Mouse (Mus musculus) liver, postnatal 0 days (tissue): ENCODE results near the gene Fermt3.

Experiments
- CTCF ChIP-seq: sonication (generic); IDR thresholded peaks from 2 replicates; pipeline ENCODE4 v1.5.1; 2016; ENCODE audit warnings: antibody characterized with exemption, low read depth
- EP300 ChIP-seq: IDR thresholded peaks from 2 replicates; pipeline ENCODE4 v1.6.1; 2016; ENCODE audit warnings: antibody characterized with exemption, low read depth, mild to moderate bottlenecking

DNA sequence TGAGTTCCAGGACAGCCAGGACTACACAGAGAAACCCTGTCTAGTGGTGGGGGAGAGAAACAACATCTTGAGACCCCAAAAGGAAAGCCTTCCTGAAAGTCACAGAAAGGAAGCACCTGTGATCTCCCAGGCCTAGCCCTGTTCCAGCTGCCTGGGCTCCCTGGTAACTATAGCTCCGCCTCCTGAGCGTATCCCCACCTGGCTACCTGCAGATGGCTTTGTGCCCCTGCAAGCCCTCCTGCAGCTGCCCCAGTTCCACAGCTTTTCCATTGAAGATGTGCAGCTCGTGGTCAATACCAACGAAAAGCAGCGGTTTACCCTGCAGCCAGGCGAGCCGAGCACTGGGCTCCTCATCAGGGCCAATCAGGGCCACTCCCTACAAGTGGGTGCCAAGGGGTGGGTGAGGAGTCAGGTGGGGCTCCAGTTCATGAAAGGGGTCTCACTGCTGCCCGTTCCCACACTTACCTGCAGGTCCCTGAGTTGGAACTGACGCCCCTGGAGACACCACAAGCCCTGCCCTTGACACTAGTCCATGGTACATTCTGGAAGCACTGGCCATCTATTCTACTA lies 21.5 kb downstream of the Fermt3 start:
- no peak for TF ChIP-seq CTCF
- TF ChIP-seq EP300, result no peak
